Mouse (Mus musculus) forebrain, embryonic 15.5 days (tissue): ENCODE measurements around the gene Hmgn5. TPM values are rescaled to one million over a fixed set of nuclear protein-coding genes. Genes with fewer than 3 reads are reported as not detected.

Experiments
- ATAC-seq: fragments of 200-750 bp; cut with Nextera tagmentation; replicated peaks from 2 replicates; pipeline ENCODE4 v1.8.0; 2017; ENCODE audit warnings: mild to moderate bottlenecking, moderate TSS enrichment, moderate library complexity
- H3K27ac ChIP-seq: fragments of 300-500 bp; sonication (generic); replicated peaks from 2 replicates; pipeline ENCODE4 v1.5.1; 2015; ENCODE audit warnings: mild to moderate bottlenecking, inconsistent platforms
- H3K27me3 ChIP-seq: fragments of 300-500 bp; sonication (generic); 2 replicates; pipeline ENCODE4 v1.6.1; 2015; ENCODE audit warnings: inconsistent platforms
- H3K36me3 ChIP-seq: fragments of 300-500 bp; sonication (generic); 2 replicates; pipeline ENCODE4 v1.6.1; 2015; ENCODE audit warnings: mild to moderate bottlenecking, inconsistent platforms
- H3K4me1 ChIP-seq: fragments of 300-500 bp; sonication (generic); 2 replicates; pipeline ENCODE4 v1.6.1; 2015; ENCODE audit warnings: inconsistent platforms
- H3K4me2 ChIP-seq: fragments of 300-500 bp; sonication (generic); replicated peaks from 2 replicates; pipeline ENCODE4 v1.6.1; 2015; ENCODE audit warnings: mild to moderate bottlenecking, inconsistent platforms
- H3K4me3 ChIP-seq: fragments of 300-500 bp; sonication (generic); 2 replicates; pipeline ENCODE4 v1.5.1; 2015; ENCODE audit warnings: mild to moderate bottlenecking, inconsistent platforms
- H3K9ac ChIP-seq: fragments of 300-500 bp; sonication (generic); replicated peaks from 2 replicates; pipeline ENCODE4 v1.6.1; 2015; ENCODE audit warnings: mild to moderate bottlenecking, inconsistent platforms
- H3K9me3 ChIP-seq: fragments of 300-500 bp; sonication (generic); 2 replicates; pipeline ENCODE4 v1.6.1; 2016; ENCODE audit warnings: inconsistent platforms
- WGBS: fragments of 180-500 bp; shearing (Covaris S2); methylation state at CpG from one replicate; pipeline ENCODE4 v1.1.7; 2015; ENCODE audit warnings: mixed read lengths; 5-methylcytosine and 5-hydroxymethylcytosine counted together
- polyA plus RNA-seq: library from polyadenylated mRNA; unstranded; fragments of >200 nt; fragmentation: Nextera tagmentation; extraction: Ambion mirVana; gene quantifications from 2 replicates; pipeline ENCODE4 v1.2.1, GENCODE M21; 2015

The Hmgn5 gene
- polyA plus RNA-seq: 19.7 and 21.0 TPM in 2 replicates

GRCm38 (mm10) chrX:109013283-109013682 is at the start of gene Hmgn5:
Gene Hmgn5, minus strand, starts transcription at chrX:109013404.
- Histone ChIP-seq H3K4me1 (no peaks in the 10 kb centered on the region), H3K27ac (peak within 1 kb of the TSS; percentile 81), H3K4me3 (peak within 1 kb of the TSS; percentile 52), H3K9ac (peak within 1 kb of the TSS; percentile 32; the same call in 1 of the 2 replicates), H3K27me3 (no peaks in the 10 kb centered on the region), H3K9me3 (no peaks in the 10 kb centered on the region), H3K4me2 (peak within 1 kb of the TSS; percentile 52), H3K36me3 (no peaks in the 10 kb centered on the region)
- WGBS: 18% methylated on average over 25 of the region's 25 CpGs
- peak; percentile 99 for ATAC-seq

- Histone ChIP-seq H3K27ac (no peak overlapping the region), H3K9ac (no peak overlapping the region), H3K4me3 (no peak overlapping the region), H3K4me2 (no peak overlapping the region), H3K9me3 (no peaks in the 10 kb centered on the region), H3K27me3 (no peaks in the 10 kb centered on the region), H3K36me3 (no peaks in the 10 kb centered on the region), H3K4me1 (no peaks in the 10 kb centered on the region)
- no peak for ATAC-seq
- WGBS: 73% methylated on average over 1 of the region's 1 CpGs
These were observed 34.6 kb upstream of the Hmgn5 start for GRCm38 (mm10) chrX:109047773-109048172.

DNA sequence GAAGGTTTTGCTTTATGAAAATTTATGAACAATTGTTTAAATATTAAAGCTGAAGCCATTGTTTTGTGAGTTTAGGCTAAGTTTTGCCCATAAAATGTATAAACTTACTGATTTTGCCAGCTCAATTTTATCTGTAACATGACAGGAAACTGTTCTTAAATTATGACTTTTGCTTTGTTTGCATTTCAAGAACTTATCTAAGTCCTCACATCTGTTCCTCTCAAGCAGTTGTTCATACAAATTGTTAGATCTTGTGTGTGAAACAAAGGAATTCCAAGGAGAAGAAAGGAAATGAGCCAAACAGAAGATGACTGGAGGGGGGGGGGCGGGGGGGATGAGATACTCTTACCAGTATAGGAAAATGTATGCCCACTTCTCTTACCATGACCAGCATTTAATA is 13.0 kb upstream of the Hmgn5 start:
- ATAC-seq: no peak

GRCm38 (mm10) chrX:109020858-109021257 is 7.7 kb upstream of the Hmgn5 start:
- Histone ChIP-seq H3K4me2 (no peak overlapping the region), H3K4me3 (no peak overlapping the region), H3K9me3 (no peaks in the 10 kb centered on the region), H3K36me3 (no peaks in the 10 kb centered on the region), H3K27me3 (no peaks in the 10 kb centered on the region), H3K4me1 (no peaks in the 10 kb centered on the region), H3K9ac (no peak overlapping the region), H3K27ac (no peak overlapping the region)
- 61% methylated on average over 2 of the region's 2 CpGs for WGBS
- no peak for ATAC-seq

More for the DNA sequence above, 13.0 kb upstream of the Hmgn5 start:
- no peak overlapping the region for H3K4me2 ChIP-seq
- H3K4me3 ChIP-seq: no peak overlapping the region
- WGBS: 64% methylated on average over 1 of the region's 1 CpGs
- no peaks in the 10 kb centered on the region for H3K4me1 ChIP-seq
- H3K27ac ChIP-seq: no peak overlapping the region
- H3K27me3 ChIP-seq: no peaks in the 10 kb centered on the region
- no peaks in the 10 kb centered on the region for H3K9me3 ChIP-seq
- H3K9ac ChIP-seq: no peak overlapping the region
- no peaks in the 10 kb centered on the region for H3K36me3 ChIP-seq

- Histone ChIP-seq H3K9me3 (no peaks in the 10 kb centered on the region), H3K9ac (no peak overlapping the region), H3K27me3 (no peaks in the 10 kb centered on the region), H3K36me3 (no peaks in the 10 kb centered on the region), H3K27ac (no peak overlapping the region), H3K4me2 (peak overlapping the region; percentile 52), H3K4me3 (peak overlapping the region; percentile 52; the same call in 1 of the 2 replicates), H3K4me1 (no peaks in the 10 kb centered on the region)
- WGBS: 25% methylated on average over 4 of the region's 4 CpGs
- ATAC-seq: no peak
These were observed 962 bp upstream of the Hmgn5 start for GRCm38 (mm10) chrX:109014166-109014565.

GRCm38 (mm10) chrX:109013686-109014085 is 482 bp upstream of the Hmgn5 start:
- H3K9ac ChIP-seq: 0 out of 2 replicates have a peak overlapping the region, but pooled peaks have one; percentile 32
- H3K4me3 ChIP-seq: peak overlapping the region; percentile 52
- WGBS: 18% methylated on average over 17 of the region's 17 CpGs
- ATAC-seq: peak; percentile 77
- H3K27ac ChIP-seq: peak overlapping the region; percentile 57; the same call in 1 of the 2 replicates
- H3K27me3 ChIP-seq: no peaks in the 10 kb centered on the region
- no peaks in the 10 kb centered on the region for H3K36me3 ChIP-seq
- no peaks in the 10 kb centered on the region for H3K9me3 ChIP-seq
- H3K4me2 ChIP-seq: peak overlapping the region; percentile 52
- H3K4me1 ChIP-seq: no peaks in the 10 kb centered on the region

- H3K4me3 ChIP-seq: peak overlapping the region; percentile 52
- no peaks in the 10 kb centered on the region for H3K4me1 ChIP-seq
- H3K4me2 ChIP-seq: peak overlapping the region; percentile 52
- no peaks in the 10 kb centered on the region for H3K36me3 ChIP-seq
- peak overlapping the region; percentile 26; the same call in 1 of the 2 replicates for H3K9ac ChIP-seq
- H3K27me3 ChIP-seq: no peaks in the 10 kb centered on the region
- no peaks in the 10 kb centered on the region for H3K9me3 ChIP-seq
- H3K27ac ChIP-seq: peak overlapping the region; percentile 81
- peak; percentile 89 for ATAC-seq
- WGBS: 21% methylated on average over 23 of the region's 23 CpGs
These were observed 703 bp downstream of the Hmgn5 start for GRCm38 (mm10) chrX:109012371-109013031.

DNA sequence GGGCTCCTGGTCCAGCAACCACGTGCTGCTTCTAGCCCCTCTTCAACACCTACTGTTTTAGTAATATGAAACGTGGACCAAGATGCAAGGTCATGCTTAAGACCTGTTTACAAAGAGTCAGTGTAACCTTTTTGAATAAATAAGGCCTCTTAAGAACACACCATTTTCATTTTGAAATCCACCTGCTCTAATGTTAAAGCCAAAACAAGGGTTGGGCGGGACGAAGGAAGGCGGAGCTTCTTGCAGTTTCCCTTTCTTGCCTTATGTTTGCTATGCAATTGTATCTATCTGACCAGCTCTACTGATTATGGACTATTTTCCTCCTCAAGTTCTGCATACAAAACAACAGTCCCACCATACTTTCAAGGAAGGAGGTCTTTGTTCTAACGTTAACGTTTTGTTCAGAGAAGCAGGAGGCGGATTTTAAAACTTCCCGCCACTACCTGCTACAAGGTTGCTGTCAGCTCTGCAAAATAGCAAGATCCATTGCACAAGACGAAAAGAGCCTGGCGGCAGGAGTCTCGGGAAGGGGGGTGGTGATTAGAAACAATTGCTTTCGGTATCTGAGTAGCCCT is 1.5 kb downstream of the Hmgn5 start:
- WGBS: 29% methylated on average over 13 of the region's 13 CpGs
- no peaks in the 10 kb centered on the region for H3K27me3 ChIP-seq
- H3K9me3 ChIP-seq: no peaks in the 10 kb centered on the region
- H3K4me2 ChIP-seq: peak overlapping the region; percentile 52
- peak overlapping the region; percentile 52 for H3K4me3 ChIP-seq
- H3K27ac ChIP-seq: no peak overlapping the region
- H3K36me3 ChIP-seq: no peaks in the 10 kb centered on the region
- peak overlapping the region; percentile 26; the same call in 1 of the 2 replicates for H3K9ac ChIP-seq
- no peak for ATAC-seq
- no peaks in the 10 kb centered on the region for H3K4me1 ChIP-seq

DNA sequence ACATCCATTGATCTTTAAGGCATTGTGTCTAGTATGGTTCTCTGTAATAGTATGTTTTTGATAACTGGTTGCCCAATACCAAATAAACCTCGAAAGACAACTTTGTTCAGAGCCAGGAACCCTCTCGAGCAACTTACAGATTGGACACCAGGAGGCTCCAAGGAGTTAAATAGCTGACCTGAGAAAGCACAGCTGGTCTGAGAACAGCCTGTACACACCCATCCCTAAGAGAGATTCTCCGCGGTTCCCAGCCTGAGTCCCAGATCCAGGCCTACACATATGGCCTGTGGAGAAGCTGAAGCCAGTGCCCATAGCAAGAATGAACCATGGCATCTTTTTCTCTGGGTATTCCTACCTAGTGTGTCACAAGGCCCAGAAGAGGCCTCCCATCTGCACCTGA is 11.9 kb downstream of the Hmgn5 start:
- 72% methylated on average over 4 of the region's 4 CpGs for whole genome bisulfite sequencing
- Histone ChIP-seq H3K27me3 (no peaks in the 10 kb centered on the region), H3K4me2 (no peak overlapping the region), H3K27ac (no peak overlapping the region), H3K4me1 (no peaks in the 10 kb centered on the region), H3K9me3 (no peaks in the 10 kb centered on the region), H3K36me3 (peaks cover under 1% of the 10 kb centered on the region; the same call in 1 of the 2 replicates), H3K9ac (no peak overlapping the region), H3K4me3 (no peak overlapping the region)
- ATAC-seq: no peak

Other genes with a start within 250 kb of the Hmgn5 start
- gene Brwd3, start 179.0 kb downstream of the Hmgn5 start, polyA plus RNA-seq: 4.2 and 5.1 TPM in 2 replicates
- 271 and 273 TPM in 2 replicates for gene Sh3bgrl, start 82.0 kb upstream of the Hmgn5 start, polyA plus RNA-seq
- gene Gm6377, start 183.4 kb upstream of the Hmgn5 start, polyA plus RNA-seq: not detected in 2 replicates